Mouse (Mus musculus): ENCODE data around the gene Dnajc5g. TPM values are rescaled to one million over a fixed set of nuclear protein-coding genes. Genes with fewer than 3 reads are reported as not detected.

Dnajc5g gene
- polyA plus RNA-seq, 1 experiment from 2014 or later, result not detected

DNA sequence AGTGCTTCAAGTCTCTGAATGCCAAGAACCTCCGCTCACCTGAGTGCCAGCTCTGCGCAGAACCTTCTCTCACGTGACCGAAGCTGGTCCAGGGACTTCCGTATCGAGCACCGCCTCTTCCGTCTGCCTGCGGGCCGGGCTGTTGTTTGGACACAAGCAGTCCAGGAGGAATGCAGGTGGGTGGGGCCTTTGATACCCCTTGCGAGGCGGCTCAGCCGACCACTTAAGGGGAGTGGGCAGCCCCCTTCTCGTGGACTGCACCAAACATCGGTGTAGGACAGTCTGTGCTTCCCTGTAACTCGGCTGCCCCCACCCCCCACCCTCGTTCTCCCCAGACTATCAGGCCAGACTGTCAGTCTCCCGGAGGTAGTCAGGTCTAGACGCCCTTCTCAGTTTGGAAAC is 48.1 kb downstream of the Dnajc5g start, which contains the start of gene Mpv17:
TSS of gene Mpv17 (minus strand) at position 100 of the 402 bp plus-strand sequence.
- no peaks in the 10 kb centered on the region for H3K27me3 ChIP-seq (ENCODE audit: control insufficient read depth, insufficient read depth, low read length)
- H3K9ac ChIP-seq (ENCODE audit: low read depth, low read length), result peak within 1 kb of the TSS; percentile 79
- H3K4me1 ChIP-seq (replicated peaks; ENCODE audit: control insufficient read depth, insufficient read depth, low read length), result peaks cover 3% of the 10 kb centered on the region; the same call in 1 of the 2 replicates
- under 1% methylated on average over 19 of the region's 19 CpGs for WGBS
- peak within 1 kb of the TSS; percentile 71 for H3K4me2 ChIP-seq (replicated peaks; ENCODE audit: low read depth, low read length)
- DNase-seq (ENCODE audit: low spot score), result peak; percentile 83
- ATAC-seq (ENCODE audit: low FRiP score), result peak; percentile 92
- H3K9me3 ChIP-seq (ENCODE audit: control insufficient read depth, low read length), result no peaks in the 10 kb centered on the region
- peaks cover 5% of the 10 kb centered on the region; the same call in 1 of the 2 replicates for H3K36me3 ChIP-seq (ENCODE audit: control insufficient read depth, insufficient read depth, low read length)
- H3K27ac ChIP-seq (ENCODE audit: low read depth, low read length), result no peak within 1 kb of the TSS
- peak within 1 kb of the TSS; percentile 54 for H3K4me3 ChIP-seq (ENCODE audit: low read depth, low read length)

Other genes starting within 250 kb of the Dnajc5g start
- gene Tmem214, start 238.3 kb upstream of the Dnajc5g start, polyA plus RNA-seq (2014; fragmentation: Nextera tagmentation; extraction: Ambion mirVana), result 33.3 and 37.1 TPM in 2 replicates
- 21.5 and 24.0 TPM in 2 replicates for gene Agbl5, start 217.6 kb upstream of the Dnajc5g start, polyA plus RNA-seq (2014; fragmentation: Nextera tagmentation; extraction: Ambion mirVana)
- 335 and 338 TPM in 2 replicates for gene Ost4, start 198.5 kb upstream of the Dnajc5g start, polyA plus RNA-seq (2014; fragmentation: Nextera tagmentation; extraction: Ambion mirVana)
- 46.0 and 48.5 TPM in 2 replicates for gene Emilin1, start 192.9 kb upstream of the Dnajc5g start, polyA plus RNA-seq (2014; fragmentation: Nextera tagmentation; extraction: Ambion mirVana)
- gene Khk, start 184.9 kb upstream of the Dnajc5g start, polyA plus RNA-seq (2014; fragmentation: Nextera tagmentation; extraction: Ambion mirVana), result 4.2 and 7.8 TPM in 2 replicates
- 6.9 and 7.6 TPM in 2 replicates for gene Cgref1, start 160.7 kb upstream of the Dnajc5g start, polyA plus RNA-seq (2014; fragmentation: Nextera tagmentation; extraction: Ambion mirVana)
- 96.7 and 99.1 TPM in 2 replicates for gene Preb, start 145.9 kb upstream of the Dnajc5g start, polyA plus RNA-seq (2014; fragmentation: Nextera tagmentation; extraction: Ambion mirVana)
- not detected in 2 replicates for gene Tcf23, start 137.6 kb upstream of the Dnajc5g start, polyA plus RNA-seq (2014; fragmentation: Nextera tagmentation; extraction: Ambion mirVana)
- 111 and 117 TPM in 2 replicates for gene Atraid, start 58.0 kb upstream of the Dnajc5g start, polyA plus RNA-seq (2014; fragmentation: Nextera tagmentation; extraction: Ambion mirVana)
- 6.3 and 7.6 TPM in 2 replicates for gene Slc5a6, start 57.4 kb upstream of the Dnajc5g start, polyA plus RNA-seq (2014; fragmentation: Nextera tagmentation; extraction: Ambion mirVana)
- 19.7 and 19.8 TPM in 2 replicates for gene Cad, start 51.5 kb upstream of the Dnajc5g start, polyA plus RNA-seq (2014; fragmentation: Nextera tagmentation; extraction: Ambion mirVana)
- 8.4 and 9.2 TPM in 2 replicates for gene Slc30a3, start 2.0 kb downstream of the Dnajc5g start, polyA plus RNA-seq (2014; fragmentation: Nextera tagmentation; extraction: Ambion mirVana)
- 0.10 TPM in 1 of 2 replicates, not detected in the other for gene Trim54, start 10.4 kb downstream of the Dnajc5g start, polyA plus RNA-seq (2014; fragmentation: Nextera tagmentation; extraction: Ambion mirVana)
- not detected in 2 replicates for gene Ucn, start 32.5 kb downstream of the Dnajc5g start, polyA plus RNA-seq (2014; fragmentation: Nextera tagmentation; extraction: Ambion mirVana)
- 49.9 and 57.1 TPM in 2 replicates for gene Mpv17, start 48.0 kb downstream of the Dnajc5g start, polyA plus RNA-seq (2014; fragmentation: Nextera tagmentation; extraction: Ambion mirVana)
- 0.46 and 1.4 TPM in 2 replicates for gene Gm29609, start 73.6 kb downstream of the Dnajc5g start, polyA plus RNA-seq (2014; fragmentation: Nextera tagmentation; extraction: Ambion mirVana)
- 66.4 and 72.6 TPM in 2 replicates for gene Gtf3c2, start 73.9 kb downstream of the Dnajc5g start, polyA plus RNA-seq (2014; fragmentation: Nextera tagmentation; extraction: Ambion mirVana)
- gene Snx17, start 86.9 kb downstream of the Dnajc5g start, polyA plus RNA-seq (2014; fragmentation: Nextera tagmentation; extraction: Ambion mirVana), result 133 and 146 TPM in 2 replicates
- gene Eif2b4, start 87.1 kb downstream of the Dnajc5g start, polyA plus RNA-seq (2014; fragmentation: Nextera tagmentation; extraction: Ambion mirVana), result 65.8 and 66.5 TPM in 2 replicates
- gene Zfp513, start 96.0 kb downstream of the Dnajc5g start, polyA plus RNA-seq (2014; fragmentation: Nextera tagmentation; extraction: Ambion mirVana), result 4.9 and 5.7 TPM in 2 replicates
- gene Ppm1g, start 114.4 kb downstream of the Dnajc5g start, polyA plus RNA-seq (2014; fragmentation: Nextera tagmentation; extraction: Ambion mirVana), result 148 and 156 TPM in 2 replicates
- gene Nrbp1, start 134.6 kb downstream of the Dnajc5g start, polyA plus RNA-seq (2014; fragmentation: Nextera tagmentation; extraction: Ambion mirVana), result 141 and 148 TPM in 2 replicates
- 0.50 and 0.80 TPM in 2 replicates for gene Gm9970, start 134.9 kb downstream of the Dnajc5g start, polyA plus RNA-seq (2014; fragmentation: Nextera tagmentation; extraction: Ambion mirVana)
- 3.4 and 5.6 TPM in 2 replicates for gene Krtcap3, start 145.4 kb downstream of the Dnajc5g start, polyA plus RNA-seq (2014; fragmentation: Nextera tagmentation; extraction: Ambion mirVana)
- gene Ift172, start 184.8 kb downstream of the Dnajc5g start, polyA plus RNA-seq (2014; fragmentation: Nextera tagmentation; extraction: Ambion mirVana), result 28.8 and 30.8 TPM in 2 replicates
- 46.7 and 50.6 TPM in 2 replicates for gene Fndc4, start 189.8 kb downstream of the Dnajc5g start, polyA plus RNA-seq (2014; fragmentation: Nextera tagmentation; extraction: Ambion mirVana)
- not detected in 2 replicates for gene Gckr, start 191.2 kb downstream of the Dnajc5g start, polyA plus RNA-seq (2014; fragmentation: Nextera tagmentation; extraction: Ambion mirVana)